Mouse (Mus musculus) gastrocnemius, adult 18-20 months (tissue): ENCODE measurements around the gene Vmn1r103. TPM values are rescaled to one million over a fixed set of nuclear protein-coding genes. Genes with fewer than 3 reads are reported as not detected.
"Not testable (repeated sequence)": the region's sequence is repeated elsewhere in the genome, so short reads cannot be mapped to it uniquely, and the experiment has no call there.

ENCODE experiments used
- DNase-seq: peaks from one replicate; pipeline ENCODE4 v3.0.0; 2021; ENCODE audit warnings: low spot score
- long read RNA-seq, 2 experiments: library from polyadenylated mRNA; stranded (forward); transcript quantifications; one replicate each; pipeline ENCODE4 v2.0.0; 2021
- total RNA-seq, 2 experiments: library from RNA; stranded (reverse); gene quantifications; 2 replicates each; pipeline ENCODE4 v1.2.3; 2021

The Vmn1r103 gene
- total RNA-seq, result not detected
- long read RNA-seq, experiment 1, result 0 reads
- long read RNA-seq, experiment 2, result 0 reads

DNA sequence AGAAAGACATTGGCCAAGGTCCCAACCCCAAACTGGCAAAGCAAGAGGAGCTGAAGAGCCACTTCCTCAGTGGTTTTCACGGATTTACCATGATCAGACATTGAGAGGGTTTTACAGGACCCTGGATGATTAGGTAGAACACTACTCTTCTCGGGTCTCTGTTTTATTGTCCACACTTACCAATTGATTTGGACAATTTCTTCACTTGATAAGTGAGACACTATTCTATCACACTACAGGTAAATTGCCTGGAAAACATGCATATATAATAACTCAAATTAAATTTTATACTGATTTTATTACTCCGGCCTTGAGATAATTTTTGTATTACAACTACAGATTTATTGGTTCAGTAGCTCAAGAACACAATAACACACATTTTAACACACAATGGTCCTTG is at the start of gene Vmn1r103:
Gene Vmn1r103, minus strand, starts transcription at position 101 of the 400 bp plus-strand sequence.
- DNase-seq, result not testable (repeated sequence)

DNA sequence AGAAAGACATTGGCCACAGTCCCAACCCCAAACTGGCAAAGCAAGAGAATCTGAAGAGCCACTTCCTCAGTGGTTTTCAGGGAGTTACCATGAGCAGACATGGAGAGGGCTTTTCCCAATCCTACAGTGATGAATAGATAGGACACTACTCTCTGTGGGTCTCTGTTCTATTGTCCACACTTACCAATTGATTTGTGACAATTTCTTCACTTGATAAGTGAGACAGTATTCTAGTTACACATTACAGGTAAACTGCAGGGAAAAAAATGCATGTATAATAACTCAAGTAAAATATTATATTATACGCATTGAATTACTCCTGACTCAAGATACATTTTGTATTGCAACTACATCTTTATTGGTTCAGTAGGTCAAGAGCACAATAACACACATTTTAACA is 35.3 kb upstream of the Vmn1r103 start, which contains the start of gene Gm5726:
Gene Gm5726, minus strand, starts transcription at position 101 of the 400 bp plus-strand sequence.
- not testable (repeated sequence) for DNase-seq

DNA sequence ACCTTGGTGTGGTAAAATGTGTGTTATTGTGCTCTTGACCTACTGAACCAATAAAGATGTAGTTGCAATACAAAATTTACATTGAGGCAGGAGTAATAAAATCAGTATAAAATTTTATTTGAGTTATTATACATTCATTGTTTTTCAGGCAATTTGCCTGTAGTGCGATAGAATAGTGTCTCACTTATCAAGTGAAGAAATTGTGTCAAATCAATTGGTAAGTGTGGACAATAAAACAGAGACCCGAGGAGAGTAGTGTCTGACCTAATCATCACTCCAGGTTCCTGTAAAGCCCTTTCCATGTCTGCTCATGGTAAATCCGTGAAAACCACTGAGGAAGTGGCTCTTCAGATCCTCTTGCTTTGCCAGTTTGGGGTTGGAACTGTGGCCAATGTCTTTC is 23.2 kb upstream of the Vmn1r103 start, which contains the start of gene Vmn1r104:
Gene Vmn1r104, plus strand, starts transcription at position 301 of the 400 bp plus-strand sequence.
- DNase-seq, result not testable (repeated sequence)

DNA sequence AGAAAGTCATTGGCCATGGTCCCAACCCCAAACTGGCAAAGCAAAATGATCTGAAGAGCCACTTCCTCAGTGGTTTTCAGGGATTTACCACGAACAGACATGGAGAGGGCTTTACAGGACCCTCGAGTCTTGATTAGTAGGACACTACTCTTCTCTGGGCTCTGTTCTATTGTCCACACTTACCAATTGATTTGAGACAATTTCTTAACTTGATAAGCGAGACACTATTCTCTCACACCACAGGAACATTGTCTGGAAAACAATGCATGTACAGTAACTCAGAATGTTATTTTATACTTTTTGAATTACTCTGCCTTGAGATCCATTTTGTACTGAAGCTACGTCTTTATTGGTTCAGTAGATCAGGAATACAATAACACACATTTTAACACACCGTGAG is 35.5 kb downstream of the Vmn1r103 start, which contains the start of gene Gm10670:
Gene Gm10670, minus strand, starts transcription at position 101 of the 400 bp plus-strand sequence.
- not testable (repeated sequence) for DNase-seq

Other genes starting within 250 kb of the Vmn1r103 start
- not detected for gene Gm5890, start 247.7 kb downstream of the Vmn1r103 start, total RNA-seq
- gene Gm4133, start 176.5 kb downstream of the Vmn1r103 start, total RNA-seq, result not detected
- gene Gm5728, start 135.1 kb downstream of the Vmn1r103 start, total RNA-seq, result not detected
- not detected for gene Vmn1r100, start 92.6 kb downstream of the Vmn1r103 start, total RNA-seq
- not detected for gene Vmn1r101, start 67.9 kb downstream of the Vmn1r103 start, total RNA-seq
- gene Gm10670, start 35.6 kb downstream of the Vmn1r103 start, total RNA-seq, result not detected
- gene Vmn1r104, start 23.3 kb upstream of the Vmn1r103 start, total RNA-seq, result not detected
- gene Gm5726, start 35.2 kb upstream of the Vmn1r103 start, total RNA-seq, result not detected
- gene Gm4141, start 65.7 kb upstream of the Vmn1r103 start, total RNA-seq, result not detected
- not detected for gene Gm4513, start 88.5 kb upstream of the Vmn1r103 start, total RNA-seq
- gene Vmn1r107, start 158.4 kb upstream of the Vmn1r103 start, total RNA-seq, result not detected
- gene Vmn1r111, start 192.7 kb upstream of the Vmn1r103 start, total RNA-seq, result not detected
- not detected for gene Gm10668, start 220.1 kb upstream of the Vmn1r103 start, total RNA-seq